Mouse (Mus musculus) kidney, adult 2 months (tissue): ENCODE data around the gene Xpr1. TPM values are rescaled to one million over a fixed set of nuclear protein-coding genes. Genes with fewer than 3 reads are reported as not detected.

ENCODE experiments used
- DNase-seq: peaks from one replicate; pipeline ENCODE4 v3.0.0; 2021
- H3K27ac ChIP-seq: fragments of 200-500 bp; 2 replicates; pipeline ENCODE4 v1.5.1; 2012; ENCODE audit warnings: low read depth, low read length, control low read depth, inconsistent platforms; ENCODE audit not compliant: insufficient read depth
- H3K27me3 ChIP-seq: fragments of 200-500 bp; replicated peaks from 2 replicates; pipeline ENCODE4 v1.6.1; 2012; ENCODE audit warnings: mild to moderate bottlenecking, moderate library complexity, low read length, inconsistent platforms; ENCODE audit not compliant: control insufficient read depth, insufficient read depth
- H3K36me3 ChIP-seq: fragments of 200-500 bp; 2 replicates; pipeline ENCODE4 v1.6.1; 2012; ENCODE audit warnings: mild to moderate bottlenecking, moderate library complexity, low read length, inconsistent platforms; ENCODE audit not compliant: control insufficient read depth, insufficient read depth
- H3K4me1 ChIP-seq: fragments of 200-500 bp; 2 replicates; pipeline ENCODE4 v1.6.1; 2011; ENCODE audit warnings: low read length; ENCODE audit not compliant: control insufficient read depth, insufficient read depth
- H3K4me3 ChIP-seq: fragments of 200-500 bp; 2 replicates; pipeline ENCODE4 v1.5.1; 2011; ENCODE audit warnings: mild to moderate bottlenecking, low read depth, low read length, control low read depth; ENCODE audit not compliant: insufficient read depth
- CTCF ChIP-seq: fragments of 200-500 bp; conservative IDR thresholded peaks from 2 replicates; pipeline ENCODE4 v1.5.1; 2011; ENCODE audit warnings: low read depth, mild to moderate bottlenecking, control low read depth, low read length, moderate library complexity, mixed read lengths; ENCODE audit not compliant: insufficient read depth, insufficient read length
- POLR2A ChIP-seq: fragments of 200-500 bp; IDR thresholded peaks from one replicate; pipeline ENCODE4 v1.6.1; 2011; ENCODE audit warnings: low read depth, low read length, control low read depth
- WGBS: fragments of 180-500 bp; shearing (Covaris S2); methylation state at CpG from one replicate; pipeline ENCODE4 v1.1.7; 2018; 5-methylcytosine and 5-hydroxymethylcytosine counted together
- polyA plus RNA-seq: library from polyadenylated mRNA; depleted of rRNA; stranded (reverse); fragments of >200 nt; gene quantifications from 2 replicates; pipeline ENCODE4 v1.2.3, GENCODE M21; 2012

Gene Xpr1
- polyA plus RNA-seq, 1 experiment = 21.8 TPM

DNA sequence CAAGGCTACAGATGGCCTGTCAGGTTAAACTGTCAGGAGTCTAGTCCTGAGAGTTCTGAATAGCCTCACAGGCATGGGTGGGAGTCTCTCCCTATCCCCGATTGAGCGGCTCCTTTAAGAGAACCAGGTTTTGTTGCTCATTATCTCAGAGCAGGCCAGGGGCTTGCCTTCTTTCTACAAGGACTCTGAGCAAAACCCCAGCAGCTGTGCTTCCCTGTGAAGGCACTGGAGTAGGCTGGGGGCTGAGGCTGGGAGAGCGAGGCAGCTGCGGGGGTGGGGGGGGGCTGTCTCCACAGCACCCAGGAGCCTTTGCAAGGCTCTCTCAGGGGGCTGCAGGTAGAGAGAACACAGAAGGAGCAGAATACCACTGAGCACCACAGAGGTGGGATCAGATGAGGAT, 178.0 kb downstream of the Xpr1 start:
- Histone ChIP-seq H3K27me3 (no peaks in the 10 kb centered on the region), H3K27ac (peak overlapping the region; percentile 93), H3K36me3 (no peaks in the 10 kb centered on the region; the same call in 1 of the 2 replicates), H3K4me3 (no peak overlapping the region), H3K4me1 (peaks cover 50% of the 10 kb centered on the region)
- TF ChIP-seq POLR2A = no peak
- TF ChIP-seq CTCF = no peak
- WGBS = 39% methylated on average over 4 of the region's 4 CpGs
- DNase-seq = no peak

DNA sequence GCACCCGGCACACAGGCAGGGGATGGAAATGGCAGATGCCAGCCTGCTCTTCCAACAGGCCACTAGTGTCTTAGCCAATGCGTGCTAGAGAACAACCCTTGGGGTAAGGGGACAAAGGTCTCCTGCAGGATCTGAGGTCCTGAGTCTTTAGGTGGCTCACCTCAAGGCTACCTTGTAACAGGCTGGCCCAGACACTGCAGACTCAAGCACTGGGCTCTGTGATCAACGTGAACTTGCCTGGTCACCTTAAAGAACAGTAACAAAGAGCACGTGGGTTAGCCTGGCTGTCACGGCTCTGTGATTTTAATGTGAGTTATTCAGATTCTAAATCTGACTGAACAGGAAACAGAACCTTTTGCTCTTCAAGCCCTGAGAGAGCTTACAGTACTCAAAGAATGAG, 179.1 kb downstream of the Xpr1 start:
- Histone ChIP-seq H3K4me1 (peaks cover 61% of the 10 kb centered on the region), H3K27ac (peak overlapping the region; percentile 93), H3K27me3 (no peaks in the 10 kb centered on the region), H3K4me3 (peak overlapping the region; percentile 2; the same call in 1 of the 2 replicates), H3K36me3 (no peaks in the 10 kb centered on the region; the same call in 1 of the 2 replicates)
- no peak for TF ChIP-seq POLR2A
- TF ChIP-seq CTCF = no peak
- peak; percentile 88 for DNase-seq
- 39% methylated on average over 5 of the region's 5 CpGs for WGBS

GRCm38 (mm10) chr1:155237390-155237789, 179.8 kb downstream of the Xpr1 start:
- Histone ChIP-seq H3K4me3 (no peak overlapping the region), H3K27me3 (no peaks in the 10 kb centered on the region), H3K27ac (peak overlapping the region; percentile 93), H3K4me1 (peaks cover 68% of the 10 kb centered on the region), H3K36me3 (no peaks in the 10 kb centered on the region; the same call in 1 of the 2 replicates)
- TF ChIP-seq POLR2A = no peak
- WGBS = 40% methylated on average over 11 of the region's 11 CpGs
- DNase-seq = no peak

- DNase-seq = no peak
- H3K4me1 ChIP-seq = peaks cover 69% of the 10 kb centered on the region
- peak overlapping the region; percentile 93 for H3K27ac ChIP-seq
- no peak overlapping the region for H3K4me3 ChIP-seq
- H3K36me3 ChIP-seq = no peaks in the 10 kb centered on the region; the same call in 1 of the 2 replicates
- 42% methylated on average over 13 of the region's 13 CpGs for WGBS
- TF ChIP-seq POLR2A (no peak), CTCF (no peak)
- H3K27me3 ChIP-seq = no peaks in the 10 kb centered on the region
Observed at GRCm38 (mm10) chr1:155236306-155237024, 180.8 kb downstream of the Xpr1 start.

DNA sequence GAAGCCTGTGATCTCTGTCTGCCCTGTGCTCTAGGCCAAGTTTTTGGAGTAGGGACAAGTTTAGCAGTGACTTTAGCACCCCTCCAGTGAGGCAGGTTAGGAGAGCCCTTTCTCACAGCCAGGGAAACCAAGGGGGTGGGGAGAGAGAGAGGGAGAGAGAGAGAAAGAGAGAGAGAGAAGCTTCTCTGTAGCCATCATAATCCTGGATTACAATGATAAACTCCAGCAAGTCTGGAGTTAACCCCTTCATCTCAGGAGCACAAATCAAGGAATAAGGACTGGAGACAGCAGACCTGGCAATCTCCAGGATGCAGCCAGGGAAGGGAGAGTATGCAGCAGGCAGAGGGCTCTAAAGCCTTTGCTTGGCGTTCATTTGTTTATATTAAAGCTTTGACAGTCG, 181.6 kb downstream of the Xpr1 start:
- Histone ChIP-seq H3K36me3 (peaks cover 2% of the 10 kb centered on the region; the same call in 1 of the 2 replicates), H3K27ac (peak overlapping the region; percentile 93), H3K4me3 (no peak overlapping the region), H3K4me1 (peaks cover 70% of the 10 kb centered on the region), H3K27me3 (no peaks in the 10 kb centered on the region)
- WGBS = 50% methylated on average over 2 of the region's 2 CpGs
- DNase-seq = no peak
- TF ChIP-seq POLR2A (no peak), CTCF (no peak)

DNA sequence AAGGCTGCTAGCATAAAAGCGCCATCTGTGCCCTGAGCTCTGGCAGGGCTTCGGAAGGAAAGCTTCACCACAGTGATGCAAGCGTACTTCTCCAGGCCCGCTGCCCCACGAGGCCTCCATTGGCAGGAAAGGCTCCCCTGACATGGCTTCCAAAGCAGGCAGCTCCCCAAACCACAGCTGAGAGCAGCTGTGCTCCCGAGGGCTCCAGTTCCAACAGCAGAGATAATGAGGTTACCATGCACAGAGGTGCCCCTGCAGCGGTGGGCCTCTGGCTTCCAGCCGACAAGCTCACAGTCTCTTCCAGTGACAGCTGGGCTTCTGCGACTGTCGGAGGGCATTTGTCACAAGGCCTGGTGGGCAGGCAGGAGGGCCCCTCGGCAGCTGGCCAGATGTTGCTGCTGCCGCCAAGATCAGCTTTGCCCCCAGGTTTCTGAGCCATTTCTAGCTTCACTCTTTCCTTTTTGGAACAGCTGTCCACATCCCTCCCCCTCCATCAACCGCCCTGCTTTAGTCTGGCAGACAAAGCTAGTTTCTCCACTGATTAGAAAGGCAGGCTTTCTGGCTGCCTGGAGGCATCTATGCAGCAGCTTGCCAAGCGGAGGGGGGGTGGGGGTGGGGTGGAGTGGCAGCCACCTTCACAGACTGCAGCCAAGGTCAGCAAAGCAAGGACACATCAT, 183.1 kb downstream of the Xpr1 start:
- no peaks in the 10 kb centered on the region for H3K27me3 ChIP-seq
- WGBS = 30% methylated on average over 14 of the region's 14 CpGs
- peak; percentile 81 for DNase-seq
- H3K4me1 ChIP-seq = peaks cover 73% of the 10 kb centered on the region
- peaks cover 2% of the 10 kb centered on the region; the same call in 1 of the 2 replicates for H3K36me3 ChIP-seq
- H3K27ac ChIP-seq = peak overlapping the region; percentile 62
- TF ChIP-seq CTCF = no peak
- TF ChIP-seq POLR2A = no peak
- H3K4me3 ChIP-seq = no peak overlapping the region

DNA sequence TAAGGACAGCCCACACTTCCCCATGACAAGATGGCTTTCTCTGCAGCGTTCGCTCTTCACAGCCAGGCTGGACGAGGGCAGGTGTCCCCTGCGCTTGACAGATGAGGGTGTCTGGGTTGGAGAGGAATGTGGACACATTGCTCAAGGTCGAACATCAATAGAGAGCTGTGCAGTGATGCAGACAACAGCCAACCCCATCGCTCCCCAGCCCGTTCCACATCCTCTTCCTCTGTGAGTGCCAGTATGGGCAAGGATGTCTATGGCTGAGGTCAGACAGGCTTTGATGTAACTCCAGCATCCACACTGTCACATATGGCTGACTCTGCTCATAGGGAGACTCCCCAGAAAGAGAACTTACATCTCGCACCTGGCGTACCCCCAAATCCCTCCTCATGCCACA, 183.8 kb downstream of the Xpr1 start:
- Histone ChIP-seq H3K27me3 (no peaks in the 10 kb centered on the region), H3K36me3 (peaks cover 2% of the 10 kb centered on the region; the same call in 1 of the 2 replicates), H3K4me3 (no peak overlapping the region), H3K4me1 (peaks cover 74% of the 10 kb centered on the region), H3K27ac (peak overlapping the region; percentile 62)
- no peak for TF ChIP-seq CTCF
- no peak for TF ChIP-seq POLR2A
- DNase-seq = no peak
- WGBS = 58% methylated on average over 9 of the region's 9 CpGs
